Mouse (Mus musculus) adrenal gland, adult 2 months (tissue): ENCODE measurements around the gene Mapk10. TPM values are rescaled to one million over a fixed set of nuclear protein-coding genes. Genes with fewer than 3 reads are reported as not detected.

Source experiments
- DNase-seq: peaks from one replicate; pipeline ENCODE4 v3.0.0; 2021
- polyA plus RNA-seq: library from polyadenylated mRNA; depleted of rRNA; stranded (reverse); fragments of >200 nt; gene quantifications from 2 replicates; pipeline ENCODE4 v1.2.3, GENCODE M21; 2012
- total RNA-seq, 2 experiments: library from RNA; stranded (reverse); gene quantifications; 2 replicates each; pipeline ENCODE4 v1.2.3; 2021

The Mapk10 gene
- total and polyA plus RNA-seq, 3 experiments = 0.99 to 7.4 (median 7.2) TPM

DNA sequence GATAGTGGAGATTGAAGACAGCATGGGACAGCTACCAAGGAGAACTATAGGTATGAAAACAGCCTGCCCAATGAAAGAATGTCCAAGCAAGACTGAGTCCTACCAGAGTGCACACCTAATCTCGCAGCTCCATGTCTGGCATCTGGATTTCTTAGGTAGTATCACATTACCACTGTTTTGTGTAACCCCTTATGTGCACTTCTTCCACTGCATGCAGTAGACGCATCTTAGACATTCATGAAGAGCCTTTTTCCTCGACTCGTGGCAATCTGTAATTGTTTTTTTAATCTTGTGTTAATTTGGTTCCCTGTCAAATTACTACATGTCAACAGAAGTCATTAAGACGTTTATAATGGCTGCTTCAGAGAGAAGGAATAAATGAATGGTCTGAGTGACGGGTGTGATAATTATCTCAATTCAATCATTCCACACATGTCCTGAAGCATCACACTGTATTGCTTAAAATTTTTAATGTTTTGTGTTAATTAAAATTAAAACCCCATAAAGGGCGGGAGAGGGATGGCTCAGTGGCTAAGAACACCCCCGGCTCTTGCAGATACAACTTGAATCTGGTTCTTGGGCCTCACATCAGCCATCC, 160.7 kb downstream of the Mapk10 start:
- DNase-seq = no peak

DNA sequence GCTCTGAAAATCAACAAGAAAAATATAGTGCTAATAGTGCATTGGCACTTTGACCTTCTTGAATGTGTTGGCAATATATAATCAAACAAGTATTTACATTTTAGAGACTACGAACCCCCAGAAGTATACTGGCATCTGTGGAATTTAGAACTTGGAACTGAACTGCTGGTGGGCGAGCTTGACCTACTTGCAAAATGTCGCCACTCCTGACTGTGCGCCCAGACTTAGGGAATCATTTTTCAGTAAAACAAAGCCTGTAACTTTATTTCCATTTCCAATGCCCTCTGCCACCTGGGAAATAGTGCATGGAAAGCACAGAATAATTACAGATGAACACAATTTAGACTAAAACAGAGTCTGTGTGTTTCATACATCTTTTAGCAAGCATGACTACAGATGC, 163.1 kb downstream of the Mapk10 start:
- no peak for DNase-seq

DNA sequence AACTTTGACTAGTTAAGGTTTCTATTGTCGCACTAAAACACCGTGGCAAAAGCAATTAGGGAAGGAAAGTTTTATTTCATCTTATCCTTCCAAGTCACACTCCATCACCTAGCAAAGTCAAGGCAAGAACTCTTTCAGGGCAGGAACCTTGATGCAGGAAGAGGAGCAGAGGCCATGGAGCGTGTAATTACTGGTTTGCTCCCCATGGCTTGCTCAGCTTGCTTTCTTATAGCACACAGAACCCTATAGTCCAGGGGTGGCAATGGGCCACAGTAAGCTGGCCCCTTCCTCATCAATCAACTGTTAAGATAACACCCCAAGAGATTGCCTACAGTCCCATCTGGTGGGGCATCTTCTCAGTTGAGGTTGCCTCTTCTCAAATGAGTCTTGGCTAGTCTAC, 173.4 kb downstream of the Mapk10 start:
- no peak for DNase-seq

DNA sequence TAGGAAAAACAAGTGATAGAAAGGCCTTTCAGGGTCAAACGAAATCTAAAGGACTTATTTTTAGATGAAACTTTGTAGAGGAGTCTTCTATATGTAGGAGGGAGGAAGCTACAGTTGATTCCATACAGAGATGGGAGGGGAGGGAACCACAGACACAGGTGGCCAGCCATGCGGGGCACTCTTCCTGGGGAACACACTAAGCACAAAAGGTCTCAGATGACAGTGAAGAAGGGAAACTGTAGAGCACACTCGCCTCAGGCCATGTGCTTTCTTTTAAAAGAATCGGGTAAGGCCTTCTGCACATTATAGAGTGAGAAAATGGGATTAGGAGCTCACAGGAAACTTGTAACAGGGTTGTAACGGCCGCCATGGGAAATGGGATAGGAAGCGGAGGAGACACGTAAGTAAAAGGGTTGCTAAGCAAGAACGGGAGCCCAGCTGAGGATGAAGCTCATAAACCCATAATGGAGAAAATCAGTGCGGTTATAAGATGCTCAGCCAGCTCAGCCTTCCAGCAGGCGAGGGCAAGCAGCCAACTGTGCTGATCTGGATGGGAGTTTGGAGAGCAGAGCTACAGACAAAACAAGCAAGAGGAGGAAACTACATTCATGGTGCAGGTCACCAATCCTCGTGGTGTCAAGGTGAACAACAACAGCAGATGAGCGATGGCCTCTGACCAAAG, 182.1 kb downstream of the Mapk10 start:
- no peak for DNase-seq

DNA sequence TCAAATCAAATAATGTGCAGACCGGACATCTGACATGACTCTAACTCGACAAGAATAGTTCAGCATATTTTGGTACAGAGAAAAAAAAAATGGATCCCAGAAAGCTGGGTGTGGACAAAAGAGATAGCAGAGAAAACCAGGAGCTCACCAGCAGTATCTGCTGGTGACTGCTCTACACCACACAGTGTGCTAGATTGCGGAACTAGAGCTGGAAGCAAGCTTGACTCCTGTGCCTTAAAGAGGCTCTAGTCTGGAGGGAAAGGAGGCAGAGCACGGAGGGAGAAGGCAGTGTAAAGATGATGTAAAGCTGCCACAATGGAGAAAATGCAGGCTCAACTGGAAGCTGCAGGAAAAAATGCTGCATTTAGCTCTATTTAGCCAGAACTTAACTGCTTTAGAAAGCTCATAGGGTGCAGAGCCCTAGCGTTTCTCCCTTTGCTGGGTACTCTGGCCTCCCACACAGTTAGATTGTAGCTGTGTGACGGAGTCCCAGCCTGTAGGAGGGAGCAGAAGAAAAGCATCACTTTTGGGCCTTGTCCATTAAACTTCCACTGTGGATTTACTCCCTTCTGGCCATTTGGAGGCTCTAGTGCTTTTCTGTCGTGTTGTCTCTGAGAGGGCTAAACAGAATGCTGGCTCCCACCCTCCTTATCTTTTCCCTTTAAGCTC, 188.5 kb downstream of the Mapk10 start:
- DNase-seq = no peak

DNA sequence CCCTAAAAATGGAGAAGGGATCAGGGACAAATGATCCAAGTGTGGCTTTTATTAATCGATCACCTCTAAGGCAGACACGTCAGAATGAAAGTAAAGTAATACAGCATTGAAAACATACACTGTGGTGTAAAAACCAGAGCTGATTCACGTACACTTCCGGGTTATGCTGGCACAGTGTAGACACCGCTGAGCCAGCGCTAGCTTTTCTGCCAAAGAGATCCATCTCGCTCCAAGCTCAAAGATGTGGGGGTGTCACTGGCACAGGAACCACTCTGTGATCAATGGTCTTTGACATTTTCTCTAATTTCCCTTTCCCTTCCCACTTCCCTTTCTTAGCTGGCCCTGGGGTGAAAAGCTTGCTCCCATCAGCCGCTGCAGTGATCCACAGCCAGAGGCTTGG, 189.7 kb downstream of the Mapk10 start:
- no peak for DNase-seq

DNA sequence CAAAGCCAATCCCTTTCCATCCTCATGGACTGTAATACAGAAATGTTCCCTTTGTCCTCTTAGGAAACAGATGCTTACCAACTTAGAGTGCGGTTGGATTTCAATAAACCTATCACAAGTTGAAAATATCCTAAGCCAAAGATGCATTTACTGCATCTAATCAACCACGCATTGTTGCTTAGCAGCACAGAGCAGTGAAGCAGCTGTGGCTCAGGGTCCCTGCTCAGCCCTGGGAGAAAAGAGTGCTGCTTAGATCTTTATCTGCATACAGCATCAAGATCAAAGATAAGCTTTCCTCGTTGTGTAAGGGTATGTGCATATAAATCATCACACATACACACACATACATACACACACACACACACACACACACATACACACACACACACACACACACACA, 190.2 kb downstream of the Mapk10 start:
- DNase-seq = no peak

DNA sequence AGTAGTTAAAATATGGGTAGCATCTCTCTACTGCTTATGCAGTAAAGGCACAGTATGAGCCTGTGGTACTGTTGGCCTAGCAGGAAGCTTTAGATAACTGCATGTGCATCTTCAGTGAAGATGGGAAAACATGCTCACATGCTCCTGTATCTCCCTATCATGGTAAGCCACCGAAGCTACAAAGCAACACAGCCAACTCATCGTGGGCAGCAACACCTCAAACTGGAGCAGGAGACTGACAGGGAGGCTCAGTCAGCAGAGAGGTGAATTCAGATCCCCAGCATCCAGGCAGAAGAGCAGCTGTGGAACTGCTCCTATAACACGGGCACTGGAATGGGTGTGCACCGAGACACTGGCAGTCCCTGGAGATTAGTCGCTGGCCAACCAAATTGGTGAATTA, 191.0 kb downstream of the Mapk10 start:
- DNase-seq = no peak

DNA sequence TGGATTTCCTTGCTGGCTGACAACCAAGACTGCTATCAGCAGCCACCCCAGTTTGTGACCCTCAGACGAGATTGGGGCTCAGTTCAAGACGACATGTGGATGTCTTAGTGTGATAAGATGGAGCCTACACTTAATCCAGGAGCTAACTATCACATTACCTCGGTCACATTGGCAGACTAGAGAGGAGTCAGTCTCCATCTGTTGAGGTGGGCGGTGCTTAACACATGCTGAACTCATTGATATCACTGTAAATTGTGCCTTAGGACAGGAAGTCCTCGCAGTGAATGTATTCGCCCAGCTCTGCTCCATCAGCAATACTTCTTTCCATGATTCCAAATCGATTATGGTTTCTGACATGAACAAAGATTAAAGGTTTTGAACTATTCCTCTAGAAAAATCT, 193.5 kb downstream of the Mapk10 start:
- DNase-seq = no peak

DNA sequence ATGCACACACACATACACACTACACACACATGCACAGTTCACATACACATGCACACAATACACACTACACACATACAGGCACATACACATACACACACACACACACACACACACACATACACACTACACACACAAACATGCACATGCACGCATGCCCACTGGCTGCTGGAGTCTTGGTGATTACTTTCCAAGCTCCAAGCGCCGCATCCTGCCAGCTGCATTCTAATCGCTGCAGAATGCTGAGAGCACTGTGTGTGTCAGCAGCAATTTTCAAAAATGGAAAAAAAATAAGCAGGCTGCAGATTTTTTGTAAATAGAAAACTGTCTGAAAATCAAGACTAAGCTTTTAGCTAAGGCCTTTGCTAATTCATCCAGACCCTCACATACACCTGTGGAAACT, 196.8 kb downstream of the Mapk10 start:
- no peak for DNase-seq

DNA sequence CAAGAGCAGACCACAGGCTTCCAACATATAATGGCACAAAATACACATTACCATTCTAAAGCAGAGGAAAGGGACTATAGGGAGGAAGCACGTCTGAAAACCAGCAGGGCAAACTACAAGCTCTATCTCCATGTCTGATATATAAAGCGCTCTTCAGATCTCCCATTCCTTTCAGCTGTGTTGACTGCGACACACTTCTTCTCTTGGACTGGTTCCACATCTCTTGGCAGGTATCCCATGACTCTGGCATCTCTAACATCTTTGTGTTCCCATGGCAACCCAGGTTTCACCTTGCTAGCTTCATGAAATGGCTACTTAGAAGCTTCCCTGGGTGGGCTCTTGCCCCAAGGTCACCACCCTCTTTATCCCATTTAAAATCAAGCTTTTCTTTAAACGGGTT, 202.2 kb downstream of the Mapk10 start:
- DNase-seq = peak; percentile 15

DNA sequence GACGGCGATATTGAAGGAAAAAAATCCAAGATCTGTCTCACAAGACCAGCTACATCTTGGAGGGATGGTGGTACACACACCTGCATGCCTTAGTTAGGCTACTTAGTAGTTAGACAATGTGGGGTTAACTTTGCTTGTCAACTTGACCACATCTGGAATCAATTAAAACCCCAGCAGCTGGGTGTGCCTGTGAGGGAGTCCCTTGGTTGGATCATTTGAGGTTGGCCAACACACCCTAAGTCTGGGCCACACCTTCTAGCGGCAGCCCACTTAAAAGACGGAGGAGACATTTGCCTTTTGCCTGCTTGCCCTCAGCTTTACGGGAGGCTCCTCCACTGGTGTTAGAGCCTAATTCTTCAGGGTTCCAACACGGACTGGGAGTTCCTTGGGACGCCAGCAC, 209.0 kb downstream of the Mapk10 start:
- no peak for DNase-seq

DNA sequence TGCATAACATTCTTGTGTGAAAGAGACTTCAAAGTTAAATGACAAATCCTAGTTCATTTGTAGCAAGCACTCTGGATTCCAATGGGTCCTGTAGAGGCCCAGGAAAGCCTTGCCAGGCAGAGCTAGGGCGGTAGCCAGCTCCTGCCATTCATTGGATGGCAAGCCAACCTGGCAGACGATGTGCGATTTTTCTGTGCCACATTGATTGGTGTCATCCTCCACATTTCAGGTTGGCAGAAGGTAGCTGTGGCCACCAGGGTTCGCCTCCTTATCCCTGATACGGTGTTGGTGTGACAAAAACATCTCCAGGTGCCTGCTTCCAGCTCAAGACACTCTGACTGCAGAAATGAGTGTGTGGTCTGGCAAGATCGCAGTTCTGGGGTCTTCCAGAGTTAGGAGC, 210.6 kb downstream of the Mapk10 start:
- no peak for DNase-seq

DNA sequence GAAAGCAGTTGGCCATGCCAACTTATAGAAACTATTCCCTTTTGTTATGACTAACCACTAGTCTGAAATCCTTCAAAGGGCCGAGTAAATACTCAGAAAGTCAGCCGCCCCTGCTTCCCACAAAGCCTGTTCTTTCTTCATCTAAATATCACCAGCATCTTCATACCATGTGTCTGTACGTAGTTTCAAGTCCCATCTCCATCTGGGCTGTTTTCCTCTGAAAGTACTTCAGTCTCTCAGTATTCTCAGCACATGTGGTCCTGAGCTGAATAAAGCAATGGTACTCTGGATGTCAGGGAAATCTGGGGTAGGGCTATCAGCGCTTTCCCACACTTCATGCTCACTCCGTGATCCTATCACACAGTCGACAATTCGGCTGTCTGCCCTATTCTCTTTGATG, 212.6 kb downstream of the Mapk10 start:
- DNase-seq = no peak

DNA sequence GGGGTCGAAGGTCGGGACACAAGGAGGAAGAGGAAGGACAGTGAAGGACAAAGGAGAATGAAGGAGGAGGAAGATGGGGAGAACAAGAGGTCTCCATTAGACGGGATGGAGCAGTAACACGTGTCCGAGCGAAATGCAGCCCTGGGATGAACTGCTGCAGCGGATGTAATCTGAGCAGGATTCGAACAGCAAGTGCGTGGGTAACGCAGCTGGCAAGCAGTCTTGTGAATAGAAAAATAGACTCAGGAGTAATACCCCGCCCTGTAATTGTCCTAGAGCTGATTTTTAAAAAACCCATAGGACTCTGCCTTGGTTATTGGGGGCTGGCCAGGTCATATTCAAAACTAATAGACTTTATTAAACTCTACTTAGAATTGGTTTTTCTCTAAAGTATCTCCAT, 213.2 kb downstream of the Mapk10 start:
- DNase-seq = no peak

DNA sequence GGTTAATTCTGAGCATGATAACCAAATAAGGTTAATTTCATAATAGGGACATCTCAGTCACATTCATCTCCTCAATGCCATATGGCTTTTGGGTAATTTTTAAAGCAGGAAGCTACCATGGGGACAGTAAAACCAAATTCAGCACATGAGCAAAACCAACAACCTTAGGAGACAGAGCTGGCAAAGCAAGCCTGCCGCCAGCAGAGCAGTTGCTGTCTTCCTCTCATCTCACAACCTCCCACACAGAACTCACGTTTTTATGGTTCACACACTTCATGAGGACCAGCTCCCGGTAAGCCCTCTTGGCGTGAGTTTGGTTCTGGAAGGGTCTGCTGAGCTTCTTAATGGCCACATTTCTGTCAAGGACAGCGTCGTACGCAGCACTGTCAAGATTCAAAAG, 214.8 kb downstream of the Mapk10 start:
- no peak for DNase-seq

DNA sequence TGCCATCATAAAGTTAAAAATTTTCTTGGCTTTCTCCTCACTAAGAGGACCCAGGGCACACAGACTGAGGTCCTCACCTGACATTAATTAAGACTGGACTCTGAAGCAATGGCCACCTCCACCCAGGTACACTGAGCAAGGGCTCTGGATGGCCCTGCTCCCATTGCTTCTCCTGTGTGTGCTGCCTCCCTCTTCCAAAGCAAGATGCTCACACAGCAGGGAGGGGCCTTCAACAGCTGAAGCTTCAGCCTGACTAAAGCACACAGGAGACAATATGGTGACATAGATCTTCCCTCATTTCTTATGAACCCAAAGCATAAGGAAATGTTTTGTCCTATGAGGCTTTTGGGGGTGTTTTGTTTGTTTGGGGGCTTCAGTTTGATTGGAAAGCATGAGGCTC, 215.2 kb downstream of the Mapk10 start:
- no peak for DNase-seq

DNA sequence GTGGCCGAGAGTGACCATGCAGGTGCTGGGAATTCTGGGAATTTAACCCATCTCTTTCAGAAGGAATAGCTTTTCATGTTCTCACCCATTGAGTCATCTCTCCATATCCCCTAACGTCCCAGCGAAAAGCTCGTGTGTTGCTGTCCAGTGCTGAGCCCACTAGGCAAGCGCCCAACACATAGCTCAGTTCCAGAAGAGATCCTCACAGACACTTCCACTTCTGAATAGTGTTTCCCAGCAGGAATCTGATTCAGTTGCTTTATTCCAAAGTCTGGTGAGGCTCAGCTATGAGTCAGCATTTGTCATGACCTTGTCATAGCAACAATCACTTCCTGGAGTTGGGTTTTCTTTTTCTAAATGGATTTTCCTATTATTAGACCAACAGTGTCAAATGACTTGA, 217.2 kb downstream of the Mapk10 start:
- DNase-seq = peak; percentile 62

DNA sequence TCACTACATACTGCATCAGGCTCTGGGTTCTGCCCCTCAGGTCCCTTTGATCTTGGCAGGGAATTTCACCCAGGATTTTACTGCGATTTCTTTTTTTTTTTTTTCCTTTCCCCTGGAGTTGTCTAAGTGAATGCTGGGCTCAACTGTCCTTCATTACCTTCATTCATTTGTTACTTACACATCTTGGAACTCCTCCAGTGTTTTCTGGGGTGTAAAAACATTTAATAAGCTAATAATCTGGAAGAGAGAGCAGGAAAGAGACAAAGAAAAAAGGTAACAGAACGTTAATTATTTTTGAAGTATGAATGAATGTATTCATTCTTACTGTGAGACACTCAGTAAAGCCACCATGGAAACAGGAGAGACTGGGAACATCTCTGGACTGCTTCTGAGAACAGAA, 219.4 kb downstream of the Mapk10 start:
- no peak for DNase-seq

DNA sequence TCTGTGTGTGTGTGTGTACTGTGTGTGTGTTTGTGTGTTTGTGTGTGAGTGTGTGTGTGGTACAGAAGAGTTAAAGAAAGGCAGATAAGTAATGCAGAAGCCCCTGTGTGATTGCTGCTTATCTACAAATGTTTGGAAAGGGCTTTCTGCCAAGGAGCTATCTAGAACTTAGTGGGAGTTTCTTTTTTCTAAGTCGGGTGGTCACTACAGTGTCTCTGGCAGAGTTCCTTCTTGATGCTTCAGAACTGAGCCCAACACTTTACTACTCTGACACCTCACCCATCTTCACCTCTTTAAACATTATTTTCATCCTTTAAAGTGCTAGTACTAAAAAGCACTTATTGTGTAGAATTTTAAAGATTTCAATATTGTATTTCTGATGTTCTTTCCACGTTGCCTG, 232.8 kb downstream of the Mapk10 start:
- DNase-seq = no peak

DNA sequence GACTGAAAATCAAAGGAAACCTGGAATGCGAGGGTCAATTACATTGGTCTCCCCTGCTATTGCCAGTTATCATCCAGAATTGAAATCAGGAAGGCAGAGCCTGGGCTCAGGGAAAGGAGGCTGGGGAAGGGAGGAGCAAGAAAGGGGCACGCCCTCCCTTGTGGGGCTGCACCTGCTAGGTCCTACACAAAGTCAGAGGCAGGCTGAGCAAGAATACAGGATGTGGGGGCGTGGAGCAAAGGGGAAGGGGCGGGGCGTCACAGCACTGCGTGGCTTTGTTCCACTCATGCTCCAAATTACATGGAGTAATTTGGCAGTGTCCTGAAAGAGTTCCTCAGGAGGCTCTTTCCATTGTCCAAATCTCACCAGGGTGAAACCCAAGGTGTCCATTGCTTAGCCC, 234.0 kb downstream of the Mapk10 start:
- DNase-seq = no peak

DNA sequence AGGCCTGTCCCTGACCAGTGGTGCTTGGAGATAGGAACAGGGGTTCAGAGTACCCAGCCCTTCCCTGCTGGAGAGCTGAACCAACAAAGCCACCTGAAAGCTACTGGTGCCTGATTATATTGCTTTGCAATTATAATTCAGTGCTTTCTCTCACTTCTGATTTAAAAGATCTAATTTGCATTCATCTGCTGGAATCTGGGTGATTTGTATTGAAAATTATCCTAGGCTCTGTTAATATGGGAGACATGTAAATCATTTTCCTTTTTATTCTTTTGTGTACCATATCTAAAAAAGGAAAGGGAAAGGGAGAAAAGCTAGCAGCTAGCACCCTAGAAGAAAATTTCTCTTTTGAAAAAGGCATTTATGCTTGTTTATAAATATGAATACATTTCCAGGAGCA, 234.6 kb downstream of the Mapk10 start:
- no peak for DNase-seq

DNA sequence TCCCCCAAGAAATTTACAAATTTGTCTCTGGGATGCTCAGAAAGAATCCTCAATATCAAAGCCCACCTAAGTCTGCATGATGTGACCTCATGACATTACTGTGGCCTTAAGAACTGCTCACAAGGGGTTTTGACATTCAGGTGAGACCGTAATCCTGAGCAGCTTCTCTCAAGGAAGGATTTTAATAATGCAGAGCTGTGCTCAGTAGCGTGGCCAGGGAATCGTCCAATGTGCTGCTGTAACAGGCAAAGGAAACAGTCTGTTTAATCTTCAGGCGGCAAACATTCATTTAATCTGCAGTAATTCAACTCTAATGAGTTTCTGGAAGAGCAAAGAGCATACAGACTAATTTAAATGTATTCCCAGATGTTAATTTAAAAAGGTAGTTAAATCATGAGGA, 236.7 kb downstream of the Mapk10 start:
- DNase-seq = no peak

DNA sequence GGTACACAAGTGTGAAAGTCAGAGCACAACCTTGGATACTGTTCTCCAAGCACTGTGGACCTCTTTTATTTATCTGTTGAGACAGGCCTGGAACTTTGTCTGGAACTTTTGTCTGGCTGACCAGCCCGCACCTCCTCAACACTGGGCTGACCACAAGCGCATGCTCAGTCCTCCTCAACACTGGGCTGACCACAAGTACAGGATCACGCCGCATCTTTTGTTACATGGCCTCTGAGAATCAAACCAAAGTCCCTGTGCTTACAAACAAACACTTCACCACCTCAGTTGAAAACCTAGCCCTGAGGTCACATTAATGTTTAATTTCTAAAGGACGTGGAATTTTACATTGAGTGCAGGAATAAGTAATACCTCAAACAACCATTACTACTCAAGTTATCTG, 246.7 kb downstream of the Mapk10 start:
- DNase-seq = no peak
